Mouse (Mus musculus) frontal cortex, postnatal 10 days (tissue): ENCODE measurements at regions not wholly inside any gene's neighbourhood (a gene's known extent, or its start where the extent isn't known, plus 50 kb on each side); places are given as distances from the start of the nearest gene placed in this dataset.

Source experiments
- DNase-seq, 2 experiments: peaks; one replicate each; pipeline ENCODE4 v3.0.0; 2022; ENCODE audit warnings: low spot score in 2 of 2, mixed read lengths in 1 of 2

DNA sequence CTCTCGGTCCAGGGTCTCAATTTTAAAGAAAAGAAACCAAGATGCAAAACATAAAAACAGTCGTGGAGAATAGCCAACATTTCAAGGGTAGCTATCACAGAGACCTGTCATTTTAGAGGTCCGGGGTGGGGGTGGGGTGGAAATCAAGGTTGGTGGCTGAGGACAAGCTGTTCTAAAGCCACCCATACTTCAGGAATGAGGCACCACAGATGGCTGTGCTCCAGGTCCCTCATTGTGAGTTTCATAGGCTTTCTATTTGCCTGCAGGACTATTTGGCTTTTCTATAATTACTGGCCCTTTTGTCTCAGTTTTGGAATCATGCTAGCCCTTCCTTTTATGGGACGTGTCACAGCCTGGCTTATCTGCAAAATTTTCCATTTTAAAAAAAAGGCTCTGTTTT lies 55.4 kb upstream of the L3mbtl4 start:
- DNase-seq, result no peak

DNA sequence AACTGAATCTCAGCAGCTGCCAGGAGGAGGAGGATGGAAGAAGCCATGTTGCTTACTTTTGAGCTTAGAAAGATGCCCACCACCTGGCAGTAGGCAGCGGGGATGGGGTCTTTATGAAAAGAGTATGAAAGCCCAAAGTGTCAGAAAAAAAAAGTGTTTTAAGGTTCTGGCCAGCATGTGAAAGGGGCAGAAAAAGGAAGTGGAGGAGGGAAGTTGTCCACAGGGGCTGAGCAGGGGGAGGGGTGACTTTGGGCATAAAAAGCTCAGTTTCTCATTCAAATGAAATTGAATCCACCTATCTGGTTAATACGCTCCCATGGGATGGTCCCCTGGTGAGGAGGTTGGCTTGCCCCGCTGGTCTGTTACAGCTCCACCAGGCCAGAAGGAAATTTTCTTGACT lies 50.4 kb upstream of the L3mbtl4 start:
- DNase-seq, result no peak
